Mouse (Mus musculus) layer of hippocampus, adult 11-12 months (tissue): ENCODE measurements at regions not wholly inside any gene's neighbourhood (a gene's known extent, or its start where the extent isn't known, plus 50 kb on each side); places are given as distances from the start of the nearest gene placed in this dataset.
A peak's percentile ranks its signal among the peaks of the same experiment; 100 is the strongest.
"Not testable (repeated sequence)": the region's sequence is repeated elsewhere in the genome, so short reads cannot be mapped to it uniquely, and the experiment has no call there.

Experiments
- DNase-seq: peaks from one replicate; pipeline ENCODE4 v3.0.0; 2022; ENCODE audit warnings: low spot score

GRCm38 (mm10) chr15:25245631-25246030, 167.9 kb downstream of the Basp1 start:
- no peak for DNase-seq

- no peak for DNase-seq
Observed at GRCm38 (mm10) chr15:25237665-25238664, 175.6 kb downstream of the Basp1 start.

- DNase-seq, result no peak
Observed at GRCm38 (mm10) chr15:25236191-25236723, 177.3 kb downstream of the Basp1 start.

- DNase-seq, result no peak
Observed at GRCm38 (mm10) chr15:25234064-25234700, 179.4 kb downstream of the Basp1 start.

GRCm38 (mm10) chr15:25230213-25230612, 183.4 kb downstream of the Basp1 start:
- peak; percentile 17 for DNase-seq

GRCm38 (mm10) chr15:25229807-25230206, 183.8 kb downstream of the Basp1 start:
- no peak for DNase-seq

GRCm38 (mm10) chr15:25227496-25227895, 186.1 kb downstream of the Basp1 start:
- no peak for DNase-seq

GRCm38 (mm10) chr15:25225936-25226335, 187.6 kb downstream of the Basp1 start:
- no peak for DNase-seq

- DNase-seq, result no peak
Observed at GRCm38 (mm10) chr15:25225431-25225830, 188.1 kb downstream of the Basp1 start.

GRCm38 (mm10) chr15:25221749-25222148, 191.8 kb downstream of the Basp1 start:
- DNase-seq, result no peak

- DNase-seq, result no peak
Observed at GRCm38 (mm10) chr15:25216375-25216774, 197.2 kb downstream of the Basp1 start.

- no peak for DNase-seq
Observed at GRCm38 (mm10) chr15:25202097-25202496, 211.5 kb downstream of the Basp1 start.

GRCm38 (mm10) chr15:25200249-25200648, 213.3 kb downstream of the Basp1 start:
- not testable (repeated sequence) for DNase-seq

- peak; percentile 6 for DNase-seq
Observed at GRCm38 (mm10) chr15:25187881-25188326, 225.7 kb downstream of the Basp1 start.

GRCm38 (mm10) chr15:25172755-25173154, 240.8 kb downstream of the Basp1 start:
- no peak for DNase-seq

- DNase-seq, result no peak
Observed at GRCm38 (mm10) chr15:25146371-25146770, 267.2 kb downstream of the Basp1 start.

GRCm38 (mm10) chr15:25144228-25144627, 269.3 kb downstream of the Basp1 start:
- peak; percentile 24 for DNase-seq

GRCm38 (mm10) chr15:25140389-25141181, 273.0 kb downstream of the Basp1 start:
- DNase-seq, result no peak

GRCm38 (mm10) chr15:25137091-25137490, 276.5 kb downstream of the Basp1 start:
- no peak for DNase-seq

GRCm38 (mm10) chr15:25135471-25136262, 277.9 kb downstream of the Basp1 start:
- DNase-seq, result no peak

GRCm38 (mm10) chr15:25130096-25130495, 283.5 kb downstream of the Basp1 start:
- DNase-seq, result no peak
